Mouse (Mus musculus) lung, embryonic 16.5 days (tissue): ENCODE results near the gene Pdk2. TPM values are rescaled to one million over a fixed set of nuclear protein-coding genes. Genes with fewer than 3 reads are reported as not detected.
A peak's percentile ranks its signal among the peaks of the same experiment; 100 is the strongest.

Source experiments
- ATAC-seq: fragments of 200-750 bp; cut with Nextera tagmentation; 2 replicates; pipeline ENCODE4 v1.8.0; 2017; ENCODE audit warnings: low read depth, mild to moderate bottlenecking, moderate library complexity
- H3K27ac ChIP-seq: fragments of 300-500 bp; sonication (generic); 2 replicates; pipeline ENCODE4 v1.5.1; 2014; ENCODE audit warnings: mild to moderate bottlenecking, control low read depth, low read length
- H3K27me3 ChIP-seq: fragments of 300-500 bp; sonication (generic); 2 replicates; pipeline ENCODE4 v1.6.1; 2014; ENCODE audit warnings: low read depth, low read length, mixed read lengths; ENCODE audit not compliant: control insufficient read depth, insufficient read depth
- H3K36me3 ChIP-seq: fragments of 300-500 bp; sonication (generic); 2 replicates; pipeline ENCODE4 v1.6.1; 2014; ENCODE audit warnings: low read length; ENCODE audit not compliant: control insufficient read depth, insufficient read depth
- H3K4me1 ChIP-seq: fragments of 300-500 bp; sonication (generic); replicated peaks from 2 replicates; pipeline ENCODE4 v1.6.1; 2014; ENCODE audit warnings: low read length, mixed read lengths; ENCODE audit not compliant: control insufficient read depth, insufficient read depth
- H3K4me2 ChIP-seq: fragments of 300-500 bp; sonication (generic); 2 replicates; pipeline ENCODE4 v1.6.1; 2014; ENCODE audit warnings: low read depth, low read length, control low read depth
- H3K4me3 ChIP-seq: fragments of 300-500 bp; sonication (generic); 2 replicates; pipeline ENCODE4 v1.5.1; 2014; ENCODE audit warnings: mild to moderate bottlenecking, low read length, control low read depth
- H3K9ac ChIP-seq: fragments of 300-500 bp; sonication (generic); 2 replicates; pipeline ENCODE4 v1.6.1; 2014; ENCODE audit warnings: low read length, control low read depth
- H3K9me3 ChIP-seq: fragments of 300-500 bp; sonication (generic); 2 replicates; pipeline ENCODE4 v1.6.1; 2016; ENCODE audit warnings: low read length; ENCODE audit not compliant: control insufficient read depth
- WGBS: fragments of 180-500 bp; shearing (Covaris S2); extraction: QIAGEN DNeasy Blood & Tissue Kit; methylation state at CpG from one replicate; pipeline ENCODE4 v1.1.7; 2014; 5-methylcytosine and 5-hydroxymethylcytosine counted together
- polyA plus RNA-seq: library from polyadenylated mRNA; unstranded; fragments of >200 nt; fragmentation: Nextera tagmentation; extraction: Ambion mirVana; gene quantifications from 2 replicates; pipeline ENCODE4 v1.2.1, GENCODE M21; 2015

Gene Pdk2
- polyA plus RNA-seq, 1 experiment from 2014 or later: 43.3 TPM

GRCm38 (mm10) chr11:95037306-95037705 lies 3.8 kb downstream of the Pdk2 start:
- Histone ChIP-seq H3K36me3 (peaks cover 10% of the 10 kb centered on the region; the same call in 1 of the 2 replicates), H3K27ac (no peak overlapping the region), H3K9me3 (no peaks in the 10 kb centered on the region), H3K4me1 (peaks cover 30% of the 10 kb centered on the region), H3K9ac (no peak overlapping the region), H3K4me3 (no peak overlapping the region), H3K4me2 (no peak overlapping the region), H3K27me3 (no peaks in the 10 kb centered on the region)
- WGBS: 56% methylated on average over 6 of the region's 6 CpGs
- no peak for ATAC-seq

GRCm38 (mm10) chr11:95036521-95036920 lies 4.6 kb downstream of the Pdk2 start:
- Histone ChIP-seq H3K9ac (no peak overlapping the region), H3K36me3 (peaks cover 10% of the 10 kb centered on the region; the same call in 1 of the 2 replicates), H3K4me3 (no peak overlapping the region), H3K27me3 (no peaks in the 10 kb centered on the region), H3K27ac (no peak overlapping the region), H3K4me2 (no peak overlapping the region), H3K4me1 (peaks cover 25% of the 10 kb centered on the region), H3K9me3 (no peaks in the 10 kb centered on the region)
- ATAC-seq: no peak
- 95% methylated on average over 5 of the region's 5 CpGs for WGBS

- H3K36me3 ChIP-seq: peaks cover 10% of the 10 kb centered on the region; the same call in 1 of the 2 replicates
- H3K27ac ChIP-seq: no peak overlapping the region
- no peaks in the 10 kb centered on the region for H3K9me3 ChIP-seq
- WGBS: 59% methylated on average over 10 of the region's 10 CpGs
- H3K9ac ChIP-seq: 0 out of 2 replicates have a peak overlapping the region, but pooled peaks have one; percentile 5
- peaks cover 18% of the 10 kb centered on the region for H3K4me1 ChIP-seq
- peak; percentile 58 for ATAC-seq
- H3K4me3 ChIP-seq: no peak overlapping the region
- no peak overlapping the region for H3K4me2 ChIP-seq
- H3K27me3 ChIP-seq: no peaks in the 10 kb centered on the region
Observed at GRCm38 (mm10) chr11:95034902-95035301, 6.3 kb downstream of the Pdk2 start.

- 35% methylated on average over 14 of the region's 14 CpGs for WGBS
- Histone ChIP-seq H3K27ac (peak overlapping the region; percentile 47; the same call in 1 of the 2 replicates), H3K9me3 (no peaks in the 10 kb centered on the region), H3K4me1 (peaks cover 16% of the 10 kb centered on the region; the same call in 1 of the 2 replicates), H3K4me2 (0 out of 2 replicates have a peak overlapping the region, but pooled peaks have one; percentile 14), H3K4me3 (no peak overlapping the region), H3K27me3 (no peaks in the 10 kb centered on the region), H3K9ac (no peak overlapping the region), H3K36me3 (peaks cover 4% of the 10 kb centered on the region; the same call in 1 of the 2 replicates)
- ATAC-seq: peak; percentile 49; the same call in 1 of the 2 replicates
Observed at GRCm38 (mm10) chr11:95033617-95034016, 7.5 kb downstream of the Pdk2 start.

GRCm38 (mm10) chr11:95032945-95033344 lies 8.2 kb downstream of the Pdk2 start:
- H3K4me3 ChIP-seq: no peak overlapping the region
- 28% methylated on average over 6 of the region's 6 CpGs for WGBS
- H3K4me1 ChIP-seq: peaks cover 16% of the 10 kb centered on the region; the same call in 1 of the 2 replicates
- ATAC-seq: no peak
- H3K36me3 ChIP-seq: peaks cover 4% of the 10 kb centered on the region; the same call in 1 of the 2 replicates
- H3K9ac ChIP-seq: no peak overlapping the region
- no peaks in the 10 kb centered on the region for H3K27me3 ChIP-seq
- H3K4me2 ChIP-seq: no peak overlapping the region
- no peak overlapping the region for H3K27ac ChIP-seq
- no peaks in the 10 kb centered on the region for H3K9me3 ChIP-seq

GRCm38 (mm10) chr11:95027850-95028470 lies 13.2 kb downstream of the Pdk2 start:
- peaks cover under 1% of the 10 kb centered on the region for H3K4me1 ChIP-seq
- H3K9me3 ChIP-seq: no peaks in the 10 kb centered on the region
- no peak overlapping the region for H3K4me3 ChIP-seq
- H3K9ac ChIP-seq: no peak overlapping the region; the same call in 1 of the 2 replicates
- H3K27me3 ChIP-seq: no peaks in the 10 kb centered on the region
- H3K27ac ChIP-seq: no peak overlapping the region
- H3K4me2 ChIP-seq: no peak overlapping the region
- H3K36me3 ChIP-seq: no peaks in the 10 kb centered on the region; the same call in 1 of the 2 replicates
- no peak for ATAC-seq
- WGBS: 38% methylated on average over 13 of the region's 13 CpGs

- Histone ChIP-seq H3K27ac (no peak overlapping the region), H3K4me3 (no peak overlapping the region), H3K36me3 (peaks cover under 1% of the 10 kb centered on the region), H3K4me2 (no peak overlapping the region), H3K9ac (no peak overlapping the region), H3K4me1 (no peaks in the 10 kb centered on the region; the same call in none of the 2 replicates), H3K27me3 (no peaks in the 10 kb centered on the region), H3K9me3 (no peaks in the 10 kb centered on the region)
- ATAC-seq: no peak
- 80% methylated on average over 6 of the region's 6 CpGs for WGBS
Observed at GRCm38 (mm10) chr11:95026849-95027248, 14.3 kb downstream of the Pdk2 start.

GRCm38 (mm10) chr11:95026090-95026542 lies 15.0 kb downstream of the Pdk2 start:
- no peaks in the 10 kb centered on the region for H3K27me3 ChIP-seq
- H3K9me3 ChIP-seq: no peaks in the 10 kb centered on the region
- no peaks in the 10 kb centered on the region; the same call in none of the 2 replicates for H3K4me1 ChIP-seq
- no peak overlapping the region for H3K27ac ChIP-seq
- 46% methylated on average over 6 of the region's 6 CpGs for WGBS
- 0 out of 2 replicates have a peak, but pooled peaks have one; percentile 3 for ATAC-seq
- H3K9ac ChIP-seq: no peak overlapping the region
- H3K4me2 ChIP-seq: no peak overlapping the region
- peaks cover 3% of the 10 kb centered on the region; the same call in 1 of the 2 replicates for H3K36me3 ChIP-seq
- H3K4me3 ChIP-seq: no peak overlapping the region

- no peaks in the 10 kb centered on the region for H3K9me3 ChIP-seq
- no peaks in the 10 kb centered on the region; the same call in none of the 2 replicates for H3K4me1 ChIP-seq
- peak overlapping the region; percentile 84 for H3K27ac ChIP-seq
- peak; percentile 65 for ATAC-seq
- no peak overlapping the region for H3K9ac ChIP-seq
- H3K4me3 ChIP-seq: no peak overlapping the region
- peaks cover 7% of the 10 kb centered on the region; the same call in 1 of the 2 replicates for H3K36me3 ChIP-seq
- H3K4me2 ChIP-seq: no peak overlapping the region
- no peaks in the 10 kb centered on the region for H3K27me3 ChIP-seq
- WGBS: 63% methylated on average over 11 of the region's 11 CpGs
Observed at GRCm38 (mm10) chr11:95025227-95026012, 15.7 kb downstream of the Pdk2 start.
